Mouse (Mus musculus): ENCODE results near the gene Gm42878.

DNA sequence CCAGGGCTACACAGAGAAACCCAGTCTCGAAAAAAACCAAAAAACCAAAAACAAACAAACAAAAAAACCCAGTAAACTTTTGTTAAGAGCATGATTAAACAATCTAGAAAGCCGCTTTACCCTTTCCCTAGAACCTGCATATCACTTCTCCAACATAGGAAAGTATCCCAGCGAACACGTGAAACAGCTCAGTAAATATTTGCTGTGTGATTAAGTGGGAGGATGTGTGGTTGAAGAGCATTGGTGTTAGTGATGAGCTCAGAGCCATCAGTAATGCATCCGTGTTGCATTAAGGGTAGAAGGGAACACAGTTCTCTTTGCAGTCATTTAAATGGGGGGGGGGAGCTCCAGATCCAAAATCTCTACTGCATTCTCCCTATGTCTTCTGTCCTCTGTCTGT, 60.5 kb downstream of the Gm42878 start:
- TF ChIP-seq POLR2A (IDR thresholded peaks at IDR 0.05; ENCODE audit: low read depth, low read length) (no peak), CTCF (conservative IDR thresholded peaks at IDR 0.05; ENCODE audit: insufficient read depth, insufficient read length, low read depth, low read length) (no peak)
